Mouse (Mus musculus) olfactory bulb, adult 2 months (tissue): ENCODE data around the gene Ctnnbl1.

ENCODE experiments used
- CTCF ChIP-seq: fragments of 200-500 bp; IDR thresholded peaks from 2 replicates; pipeline ENCODE4 v1.5.1; 2012; ENCODE audit warnings: low read depth, mild to moderate bottlenecking, low read length, moderate library complexity; ENCODE audit not compliant: insufficient read depth
- POLR2A ChIP-seq: fragments of 200-500 bp; IDR thresholded peaks from 2 replicates; pipeline ENCODE4 v1.6.1; 2012; ENCODE audit warnings: mild to moderate bottlenecking, low read depth, low read length, moderate library complexity; ENCODE audit not compliant: insufficient read depth

- TF ChIP-seq CTCF = no peak
- no peak for TF ChIP-seq POLR2A
Measured at GRCm38 (mm10) chr2:157723883-157724573, 13.2 kb upstream of the Ctnnbl1 start.
